Mouse (Mus musculus) spleen, adult 18-20 months (tissue): ENCODE measurements around the gene Amn.

ENCODE experiments used
- DNase-seq, 2 experiments: peaks; one replicate each; pipeline ENCODE4 v3.0.0; 2022; ENCODE audit warnings: mixed read lengths in 2 of 2

The Amn gene

DNA sequence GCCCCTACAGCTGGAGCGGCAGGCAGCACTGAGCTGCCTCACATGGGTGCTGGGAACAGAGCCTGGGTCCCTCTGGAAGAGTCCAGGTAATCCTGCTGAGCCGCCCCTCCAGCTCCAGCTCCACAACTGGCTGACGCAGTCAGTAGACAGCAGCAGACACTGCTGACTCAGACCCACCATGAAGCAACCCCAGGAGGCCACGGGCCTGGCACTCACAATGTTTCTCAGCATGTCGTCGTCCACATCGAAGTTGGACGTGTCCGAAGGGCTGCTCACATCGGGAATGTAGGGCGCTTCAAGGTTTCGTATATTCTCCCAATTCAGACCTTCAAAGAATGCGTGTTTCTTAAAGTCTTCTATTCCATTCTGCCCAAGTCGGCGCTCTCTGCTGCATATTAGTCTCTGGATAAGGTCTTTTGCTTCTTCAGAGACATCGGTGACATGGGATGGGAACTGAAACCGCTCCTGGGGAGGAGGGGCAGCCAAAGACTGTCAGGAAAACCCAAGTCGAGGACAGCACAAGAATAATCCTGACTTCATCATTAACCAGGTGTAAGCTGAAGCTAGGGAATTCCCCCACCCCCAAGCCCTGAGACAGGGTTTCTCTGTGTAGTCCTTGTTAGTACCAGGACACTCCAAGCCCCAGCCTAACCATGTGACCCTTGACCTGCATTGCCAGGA lies 55.0 kb downstream of the Amn start:
- no peak for DNase-seq
